Mouse (Mus musculus): ENCODE data around the gene Gfod2. TPM values are rescaled to one million over a fixed set of nuclear protein-coding genes. Genes with fewer than 3 reads are reported as not detected.

The Gfod2 gene
- total RNA-seq, 2 experiments from 2014 or later = 5.2 to 6.0 TPM

- DNase-seq (ENCODE audit: low spot score in 2 of 2) = peak in 1 of 2 experiments; percentile 61
Observed at GRCm38 (mm10) chr8:105685796-105686308, 72.6 kb downstream of the Gfod2 start, which contains the start of gene Carmil2. TSS of gene Carmil2 (plus strand) at chr8:105686274.

GRCm38 (mm10) chr8:105685325-105685724, 73.1 kb downstream of the Gfod2 start:
- DNase-seq (ENCODE audit: low spot score in 2 of 2) = no peak

GRCm38 (mm10) chr8:105677891-105678290, 80.6 kb downstream of the Gfod2 start:
- no peak for DNase-seq (ENCODE audit: low spot score in 2 of 2)

Other genes with a start within 250 kb of the Gfod2 start
- gene Hsd11b2, start 239.9 kb downstream of the Gfod2 start, total RNA-seq (2021) = 10 to 100 TPM; 13.3 to 14.8 TPM
- 10 to 100 TPM; 71.8 to 71.9 TPM for gene Atp6v0d1, start 192.6 kb downstream of the Gfod2 start, total RNA-seq (2021)
- 10 to 100 TPM; 31.9 to 32.4 TPM for gene Ripor1, start 153.4 kb downstream of the Gfod2 start, total RNA-seq (2021)
- 10 to 100 TPM; 57.4 to 58.4 TPM for gene Ctcf, start 122.1 kb downstream of the Gfod2 start, total RNA-seq (2021)
- under 1 TPM in 1 of 2 experiments, not detected in 1; 0.59 TPM for gene Agrp, start 121.3 kb downstream of the Gfod2 start, total RNA-seq (2021)
- under 1 TPM; 0.26 to 0.74 TPM for gene Carmil2, start 72.4 kb downstream of the Gfod2 start, total RNA-seq (2021)
- gene Acd, start 57.6 kb downstream of the Gfod2 start, total RNA-seq (2021) = 10 to 100 TPM; 23.1 to 24.0 TPM
- gene Pard6a, start 57.5 kb downstream of the Gfod2 start, total RNA-seq (2021) = 1 to 10 TPM; 7.4 to 7.5 TPM
- gene 4933405L10Rik, start 51.0 kb downstream of the Gfod2 start, total RNA-seq (2021) = not detected
- gene Enkd1, start 50.5 kb downstream of the Gfod2 start, total RNA-seq (2021) = 1 to 10 TPM; 4.4 to 5.1 TPM
- gene Ranbp10, start 68.7 kb upstream of the Gfod2 start, total RNA-seq (2021) = 10 to 100 TPM; 28.6 to 32.3 TPM
- gene Tsnaxip1, start 69.1 kb upstream of the Gfod2 start, total RNA-seq (2021) = under 1 TPM; 0.74 to 0.75 TPM
- 10 to 100 TPM; 11.5 to 12.9 TPM for gene Cenpt, start 94.6 kb upstream of the Gfod2 start, total RNA-seq (2021)
- gene Thap11, start 96.5 kb upstream of the Gfod2 start, total RNA-seq (2021) = 10 to 100 TPM; 37.5 to 39.2 TPM
- 10 to 100 TPM; 78.1 to 89.5 TPM for gene Nutf2, start 101.9 kb upstream of the Gfod2 start, total RNA-seq (2021)
- 10 to 100 TPM; 38.8 to 44.5 TPM for gene Edc4, start 122.2 kb upstream of the Gfod2 start, total RNA-seq (2021)
- 1 to 10 TPM in 1 of 2 experiments, under 1 TPM in 1; 0.49 to 1.4 TPM for gene Nrn1l, start 134.9 kb upstream of the Gfod2 start, total RNA-seq (2021)
- gene Pskh1, start 141.8 kb upstream of the Gfod2 start, total RNA-seq (2021) = 10 to 100 TPM; 24.7 to 25.0 TPM
- gene Ctrl, start 175.2 kb upstream of the Gfod2 start, total RNA-seq (2021) = under 1 TPM in 1 of 2 experiments, not detected in 1; 0.44 TPM
- gene Psmb10, start 179.8 kb upstream of the Gfod2 start, total RNA-seq (2021) = 10 to 100 TPM; 26.8 to 29.8 TPM
- gene Lcat, start 184.7 kb upstream of the Gfod2 start, total RNA-seq (2021) = 1 to 10 TPM; 1.5 to 1.7 TPM
- gene Slc12a4, start 207.4 kb upstream of the Gfod2 start, total RNA-seq (2021) = 10 to 100 TPM; 30.7 to 40.6 TPM
- gene Dpep3, start 220.8 kb upstream of the Gfod2 start, total RNA-seq (2021) = not detected
- 10 to 100 TPM; 12.4 to 13.2 TPM for gene Dus2, start 232.7 kb upstream of the Gfod2 start, total RNA-seq (2021)
- not detected for gene Dpep2nb, start 247.3 kb upstream of the Gfod2 start, total RNA-seq (2021)

Measured in gastrocnemius, postnatal 4 days (tissue).